Mouse (Mus musculus): ENCODE results near the gene Ptf1a. TPM values are rescaled to one million over a fixed set of nuclear protein-coding genes. Genes with fewer than 3 reads are reported as not detected.
A peak's percentile ranks its signal among the peaks of the same experiment; 100 is the strongest.

Ptf1a gene
- total and polyA plus RNA-seq, 3 experiments, result not detected

DNA sequence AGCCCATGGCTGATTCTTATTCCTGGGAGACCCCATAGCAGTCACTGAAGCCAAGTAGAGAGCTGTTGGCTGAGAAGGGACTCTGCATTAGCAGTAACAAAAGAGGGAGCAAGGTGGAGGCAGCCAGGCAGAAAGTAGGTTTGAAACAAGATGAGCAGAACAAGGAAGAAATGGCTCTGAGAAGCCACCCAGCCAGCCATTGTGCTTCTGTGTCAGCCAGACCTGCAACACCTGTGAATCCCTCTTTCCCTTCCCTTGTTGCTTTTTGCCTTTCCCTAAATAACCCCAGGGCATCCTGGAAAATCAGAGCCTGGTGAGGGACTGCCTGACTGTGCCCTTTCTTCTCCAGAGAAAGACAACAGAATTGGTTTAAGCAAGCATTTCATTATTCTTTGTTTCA is 23.2 kb upstream of the Ptf1a start:
- in situ Hi-C loops (cut with MboI; ENCODE audit: low pct_ligation_motif_present, low pct_unique_long_range_greater_than_20kb, low sequenced_read_pairs), result loop anchor here (25.0 kb wide), 1 partner anchor 290 kb away; no protein-coding TSS in a partner anchor
- no peak overlapping the region for H3K27ac ChIP-seq (ENCODE audit: insufficient read depth, low read depth)
- DNase-seq (ENCODE audit: extremely low read depth), result no peak
- H3K4me2 ChIP-seq (ENCODE audit: insufficient read depth, low read depth, poor library complexity, severe bottlenecking), result no peak overlapping the region
- no peaks in the 10 kb centered on the region for H3K9me3 ChIP-seq (replicated peaks; ENCODE audit: low read length)
- TF ChIP-seq MEF2A (IDR thresholded peaks at IDR 0.05; ENCODE audit: borderline replicate concordance, low read depth, low read length) (no peak), ZKSCAN1 (IDR thresholded peaks at IDR 0.05; ENCODE audit: borderline replicate concordance, low read depth, low read length) (no peak), MAFK (IDR thresholded peaks at IDR 0.05; ENCODE audit: insufficient replicate concordance, low read length) (no peak), RCOR1 (conservative IDR thresholded peaks at IDR 0.05; ENCODE audit: low read depth, low read length) (no peak), GABPA (IDR thresholded peaks at IDR 0.05; ENCODE audit: insufficient replicate concordance, low read depth, low read length) (no peak)
- H3K36me3 ChIP-seq (replicated peaks in 1 of 2; ENCODE audit: control insufficient read depth in 1 of 2, insufficient read depth in 1 of 2, low read length in 1 of 2), result no peaks in the 10 kb centered on the region
- H3K4me1 ChIP-seq (ENCODE audit: control insufficient read depth in 1 of 2, insufficient read depth in 2 of 2), result no peaks in the 10 kb centered on the region
- H3K79me2 ChIP-seq (replicated peaks; ENCODE audit: control insufficient read depth, extremely low read depth, insufficient read depth, poor library complexity, severe bottlenecking), result no peaks in the 10 kb centered on the region
- H3K9ac ChIP-seq (ENCODE audit: insufficient read depth, low read depth), result no peak overlapping the region
- dilution Hi-C loops (cut with MboI; ENCODE audit: extremely low pct_ligation_motif_present, extremely low pct_unique_long_range_greater_than_20kb, low sequenced_read_pairs), result no loop called here
- no peaks in the 10 kb centered on the region for H3K27me3 ChIP-seq (replicated peaks)
- H3K4me3 ChIP-seq (replicated peaks in 1 of 3; ENCODE audit: low read depth in 2 of 3, low read length in 2 of 3, poor library complexity in 1 of 3), result no peak overlapping the region

DNA sequence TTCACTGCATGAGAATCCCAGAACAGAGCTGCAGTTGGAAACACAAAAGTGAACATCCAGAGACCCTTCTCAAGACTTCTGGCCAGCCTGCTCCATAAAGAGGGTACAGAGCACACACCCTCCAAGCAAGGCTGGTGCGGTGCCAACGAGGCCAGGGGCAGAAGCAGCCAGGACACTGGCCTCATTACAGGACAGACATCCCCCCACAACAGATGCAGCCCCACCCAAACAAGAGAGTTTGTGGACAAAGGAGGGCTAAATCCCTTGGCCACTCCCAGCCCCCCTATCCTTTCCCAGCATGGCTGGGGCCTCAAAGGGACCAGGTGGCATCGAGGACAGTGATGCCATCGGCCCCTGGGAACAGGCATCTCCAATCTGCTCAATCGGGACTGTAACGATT is 22.4 kb upstream of the Ptf1a start:
- no peaks in the 10 kb centered on the region for H3K36me3 ChIP-seq (replicated peaks in 1 of 2; ENCODE audit: control insufficient read depth in 1 of 2, insufficient read depth in 1 of 2, low read length in 1 of 2)
- H3K27me3 ChIP-seq (replicated peaks), result no peaks in the 10 kb centered on the region
- H3K9ac ChIP-seq (ENCODE audit: insufficient read depth, low read depth), result no peak overlapping the region
- H3K27ac ChIP-seq (ENCODE audit: insufficient read depth, low read depth), result no peak overlapping the region
- no peak overlapping the region for H3K4me2 ChIP-seq (ENCODE audit: insufficient read depth, low read depth, poor library complexity, severe bottlenecking)
- in situ Hi-C loops (cut with MboI; ENCODE audit: low pct_ligation_motif_present, low pct_unique_long_range_greater_than_20kb, low sequenced_read_pairs), result loop anchor here (25.0 kb wide), 1 partner anchor 289 kb away; no protein-coding TSS in a partner anchor
- no peak overlapping the region for H3K4me3 ChIP-seq (replicated peaks in 1 of 3; ENCODE audit: low read depth in 2 of 3, low read length in 2 of 3, poor library complexity in 1 of 3)
- DNase-seq (ENCODE audit: extremely low read depth), result no peak
- no peaks in the 10 kb centered on the region for H3K9me3 ChIP-seq (replicated peaks; ENCODE audit: low read length)
- TF ChIP-seq JUN (IDR thresholded peaks at IDR 0.05; ENCODE audit: insufficient read depth, low read depth, low read length) (no peak), UBTF (IDR thresholded peaks at IDR 0.05; ENCODE audit: low read depth, low read length) (no peak)
- no peaks in the 10 kb centered on the region for H3K79me2 ChIP-seq (replicated peaks; ENCODE audit: control insufficient read depth, extremely low read depth, insufficient read depth, poor library complexity, severe bottlenecking)
- dilution Hi-C loops (cut with MboI; ENCODE audit: extremely low pct_ligation_motif_present, extremely low pct_unique_long_range_greater_than_20kb, low sequenced_read_pairs), result no loop called here
- H3K4me1 ChIP-seq (ENCODE audit: control insufficient read depth in 1 of 2, insufficient read depth in 2 of 2), result no peaks in the 10 kb centered on the region

DNA sequence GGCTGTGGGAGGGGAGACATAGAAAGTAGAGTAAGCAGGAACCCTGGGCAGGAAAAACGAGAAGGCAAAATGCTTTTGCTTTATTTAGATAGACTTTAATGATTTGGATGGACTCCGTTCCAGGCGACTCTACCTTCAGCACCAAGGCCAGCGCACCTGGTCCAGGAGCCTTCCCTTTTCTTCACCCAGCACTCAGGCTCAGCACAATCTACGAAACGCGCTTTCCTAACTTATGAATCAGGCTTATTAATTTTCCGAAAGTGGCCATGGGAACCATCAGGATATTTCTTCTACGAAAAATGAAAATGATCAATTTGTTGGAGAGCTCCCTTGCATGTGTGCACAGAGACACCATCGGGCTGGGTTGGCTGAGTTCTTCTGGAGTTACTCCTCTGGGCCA is 16.4 kb upstream of the Ptf1a start:
- H3K4me2 ChIP-seq (ENCODE audit: insufficient read depth, low read depth, poor library complexity, severe bottlenecking), result no peak overlapping the region
- DNase-seq (ENCODE audit: extremely low read depth), result peak; percentile 14
- H3K9ac ChIP-seq (ENCODE audit: insufficient read depth, low read depth), result no peak overlapping the region
- no peak overlapping the region for H3K4me3 ChIP-seq (replicated peaks in 1 of 3; ENCODE audit: low read depth in 2 of 3, low read length in 2 of 3, poor library complexity in 1 of 3)
- no peaks in the 10 kb centered on the region for H3K9me3 ChIP-seq (replicated peaks; ENCODE audit: low read length)
- peaks cover 1% of the 10 kb centered on the region for H3K27me3 ChIP-seq (replicated peaks)
- dilution Hi-C loops (cut with MboI; ENCODE audit: extremely low pct_ligation_motif_present, extremely low pct_unique_long_range_greater_than_20kb, low sequenced_read_pairs), result no loop called here
- no peaks in the 10 kb centered on the region for H3K36me3 ChIP-seq (replicated peaks in 1 of 2; ENCODE audit: control insufficient read depth in 1 of 2, insufficient read depth in 1 of 2, low read length in 1 of 2)
- no peak overlapping the region for H3K27ac ChIP-seq (ENCODE audit: insufficient read depth, low read depth)
- TF ChIP-seq JUND (conservative IDR thresholded peaks at IDR 0.05; ENCODE audit: low read depth, low read length), result no peak
- no peak for TF ChIP-seq SMC3 (IDR thresholded peaks at IDR 0.05; ENCODE audit: low read depth, low read length)
- TF ChIP-seq CHD1 (IDR thresholded peaks at IDR 0.05; ENCODE audit: low read depth, low read length), result no peak
- no peak for TF ChIP-seq TBP (conservative IDR thresholded peaks at IDR 0.05; ENCODE audit: low read depth, low read length)
- TF ChIP-seq SIN3A (IDR thresholded peaks at IDR 0.05; ENCODE audit: low read length), result no peak
- TF ChIP-seq ZNF384 (IDR thresholded peaks at IDR 0.05; ENCODE audit: low read depth, low read length), result no peak
- TF ChIP-seq EP300 (IDR thresholded peaks at IDR 0.05; ENCODE audit: low read length), result no peak
- TF ChIP-seq POLR2A (IDR thresholded peaks at IDR 0.05; ENCODE audit: low read depth, low read length), result no peak
- TF ChIP-seq HCFC1 (IDR thresholded peaks at IDR 0.05; ENCODE audit: low read depth, low read length), result no peak
- no peak for TF ChIP-seq USF1 (IDR thresholded peaks at IDR 0.05; ENCODE audit: low read depth, low read length)
- TF ChIP-seq POLR2AphosphoS2 (IDR thresholded peaks at IDR 0.05; ENCODE audit: low read depth, low read length), result no peak
- no peak for TF ChIP-seq MEF2A (IDR thresholded peaks at IDR 0.05; ENCODE audit: borderline replicate concordance, low read depth, low read length)
- no peak for TF ChIP-seq ELF1 (IDR thresholded peaks at IDR 0.05; ENCODE audit: low read depth, low read length)
- no peak for TF ChIP-seq ETS1 (conservative IDR thresholded peaks at IDR 0.05; ENCODE audit: low read depth, low read length)
- no peak for TF ChIP-seq MAX (IDR thresholded peaks at IDR 0.05; ENCODE audit: low read length)
- TF ChIP-seq GABPA (IDR thresholded peaks at IDR 0.05; ENCODE audit: insufficient replicate concordance, low read depth, low read length), result no peak
- no peak for TF ChIP-seq CHD2 (IDR thresholded peaks at IDR 0.05; ENCODE audit: low read length)
- TF ChIP-seq NELFE (IDR thresholded peaks at IDR 0.05; ENCODE audit: low read depth, low read length), result no peak
- no peak for TF ChIP-seq ZC3H11A (IDR thresholded peaks at IDR 0.05; ENCODE audit: low read depth, low read length)
- no peaks in the 10 kb centered on the region for H3K4me1 ChIP-seq (ENCODE audit: control insufficient read depth in 1 of 2, insufficient read depth in 2 of 2)
- in situ Hi-C loops (cut with MboI; ENCODE audit: low pct_ligation_motif_present, low pct_unique_long_range_greater_than_20kb, low sequenced_read_pairs), result no loop called here
- no peaks in the 10 kb centered on the region for H3K79me2 ChIP-seq (replicated peaks; ENCODE audit: control insufficient read depth, extremely low read depth, insufficient read depth, poor library complexity, severe bottlenecking)
